Mouse (Mus musculus) neural tube, embryonic 13.5 days (tissue): ENCODE results near the gene Dlg2. TPM values are rescaled to one million over a fixed set of nuclear protein-coding genes. Genes with fewer than 3 reads are reported as not detected.

Experiments
- ATAC-seq: fragments of 200-750 bp; cut with Nextera tagmentation; 2 replicates; pipeline ENCODE4 v1.8.0; 2017; ENCODE audit warnings: low read depth, mild to moderate bottlenecking, moderate TSS enrichment, moderate library complexity
- H3K27ac ChIP-seq: fragments of 300-500 bp; sonication (generic); replicated peaks from 2 replicates; pipeline ENCODE4 v1.5.1; 2015; ENCODE audit warnings: moderate library complexity, mild to moderate bottlenecking, inconsistent platforms
- H3K27me3 ChIP-seq: fragments of 300-500 bp; sonication (generic); 2 replicates; pipeline ENCODE4 v1.6.1; 2015; ENCODE audit warnings: mild to moderate bottlenecking, inconsistent platforms
- H3K36me3 ChIP-seq: fragments of 300-500 bp; sonication (generic); 2 replicates; pipeline ENCODE4 v1.6.1; 2015; ENCODE audit warnings: mild to moderate bottlenecking, inconsistent platforms
- H3K4me1 ChIP-seq: fragments of 300-500 bp; sonication (generic); replicated peaks from 2 replicates; pipeline ENCODE4 v1.6.1; 2015; ENCODE audit warnings: inconsistent platforms
- H3K4me2 ChIP-seq: fragments of 300-500 bp; sonication (generic); 2 replicates; pipeline ENCODE4 v1.6.1; 2015; ENCODE audit warnings: inconsistent platforms, mild to moderate bottlenecking, moderate library complexity
- H3K4me3 ChIP-seq: fragments of 300-500 bp; sonication (generic); 2 replicates; pipeline ENCODE4 v1.5.1; 2015; ENCODE audit warnings: mild to moderate bottlenecking, inconsistent platforms
- H3K9ac ChIP-seq: fragments of 300-500 bp; sonication (generic); 2 replicates; pipeline ENCODE4 v1.6.1; 2015; ENCODE audit warnings: moderate library complexity, mild to moderate bottlenecking, inconsistent platforms
- H3K9me3 ChIP-seq: fragments of 300-500 bp; sonication (generic); 2 replicates; pipeline ENCODE4 v1.6.1; 2016; ENCODE audit warnings: inconsistent platforms
- WGBS: fragments of 180-500 bp; shearing (Covaris S2); methylation state at CpG from one replicate; pipeline ENCODE4 v1.1.7; 2015; 5-methylcytosine and 5-hydroxymethylcytosine counted together
- polyA plus RNA-seq: library from polyadenylated mRNA; unstranded; fragments of >200 nt; fragmentation: Nextera tagmentation; extraction: Ambion mirVana; gene quantifications from 2 replicates; pipeline ENCODE4 v1.2.1, GENCODE M21; 2015

The Dlg2 gene
- polyA plus RNA-seq, 1 experiment from 2014 or later: 13.9 TPM

GRCm38 (mm10) chr7:92442082-92442481 lies 1965.6 kb downstream of the Dlg2 start:
- ATAC-seq: no peak
- Histone ChIP-seq H3K9ac (no peak overlapping the region), H3K4me2 (no peak overlapping the region), H3K27me3 (no peaks in the 10 kb centered on the region), H3K27ac (no peak overlapping the region), H3K9me3 (no peaks in the 10 kb centered on the region), H3K36me3 (no peaks in the 10 kb centered on the region; the same call in 1 of the 2 replicates), H3K4me1 (peaks cover 3% of the 10 kb centered on the region), H3K4me3 (no peak overlapping the region)
- 81% methylated on average over 4 of the region's 4 CpGs for WGBS

GRCm38 (mm10) chr7:92447938-92448337 lies 1971.5 kb downstream of the Dlg2 start:
- WGBS: 73% methylated on average over 6 of the region's 6 CpGs
- H3K36me3 ChIP-seq: no peaks in the 10 kb centered on the region

DNA sequence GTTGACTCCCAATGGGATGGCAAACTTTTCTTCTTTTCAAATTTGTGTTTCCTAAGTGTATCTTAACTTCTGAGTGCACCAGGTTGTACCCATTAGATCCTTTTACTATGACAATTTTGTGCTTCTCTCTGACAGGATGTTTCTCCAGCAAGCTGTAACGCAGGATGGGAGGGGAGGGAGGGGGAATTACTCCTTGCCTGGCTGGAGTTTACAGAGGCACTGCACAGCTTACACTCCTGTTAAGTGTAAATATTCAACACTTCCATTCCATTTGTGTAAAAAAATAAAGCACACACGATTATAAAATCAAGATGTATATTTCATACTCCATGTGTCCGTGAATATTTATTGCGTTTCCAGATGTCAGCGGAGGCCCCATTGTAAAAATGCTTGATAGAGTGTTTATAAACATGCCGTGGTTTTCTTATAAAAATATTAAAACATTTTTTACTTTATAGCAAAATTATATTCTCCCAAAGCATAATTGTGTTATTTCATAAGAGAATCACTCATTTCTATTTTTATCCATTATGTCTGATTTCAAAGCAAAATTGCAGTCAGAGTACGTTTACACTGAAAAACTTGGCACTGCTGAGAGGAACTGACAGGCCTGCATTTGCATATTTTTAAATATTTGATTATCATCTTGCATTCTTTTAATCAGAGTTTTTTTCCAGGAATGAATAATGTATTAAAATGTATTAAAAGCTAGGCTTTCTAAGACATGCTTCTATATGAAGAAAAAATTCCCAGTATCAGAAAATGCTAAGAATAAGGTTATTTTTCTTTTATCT lies 1972.5 kb downstream of the Dlg2 start:
- no peaks in the 10 kb centered on the region for H3K27me3 ChIP-seq
- no peak overlapping the region for H3K9ac ChIP-seq
- no peaks in the 10 kb centered on the region for H3K36me3 ChIP-seq
- ATAC-seq: no peak
- no peak overlapping the region for H3K27ac ChIP-seq
- H3K4me1 ChIP-seq: no peaks in the 10 kb centered on the region
- no peak overlapping the region for H3K4me3 ChIP-seq
- H3K9me3 ChIP-seq: no peaks in the 10 kb centered on the region
- no peak overlapping the region for H3K4me2 ChIP-seq
- WGBS: 75% methylated on average over 7 of the region's 7 CpGs

More at GRCm38 (mm10) chr7:92447938-92448337, 1971.5 kb downstream of the Dlg2 start:
- H3K4me1 ChIP-seq: no peaks in the 10 kb centered on the region
- no peak overlapping the region for H3K4me3 ChIP-seq
- ATAC-seq: no peak
- H3K27me3 ChIP-seq: no peaks in the 10 kb centered on the region
- H3K27ac ChIP-seq: no peak overlapping the region
- H3K9me3 ChIP-seq: no peaks in the 10 kb centered on the region
- H3K4me2 ChIP-seq: no peak overlapping the region
- H3K9ac ChIP-seq: no peak overlapping the region

DNA sequence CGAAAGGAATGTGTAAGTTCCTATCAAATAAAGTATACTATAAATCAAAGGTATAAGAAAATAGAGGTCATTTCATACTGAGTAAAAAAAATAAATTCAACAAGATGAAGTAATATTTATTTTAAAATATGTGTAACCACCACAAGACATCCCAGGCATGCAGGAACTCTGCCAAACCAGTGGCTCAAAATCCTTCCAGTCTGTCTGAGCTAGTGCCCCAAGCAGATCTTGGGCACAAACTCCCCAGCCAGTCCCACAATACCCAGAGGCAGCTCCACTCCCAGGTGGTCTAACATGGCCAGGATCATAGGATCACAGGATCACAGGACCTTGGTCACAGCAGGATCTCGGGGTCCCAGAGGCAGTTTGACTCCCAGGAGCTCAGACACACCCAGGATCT lies 1977.7 kb downstream of the Dlg2 start:
- H3K4me2 ChIP-seq: no peak overlapping the region
- H3K4me3 ChIP-seq: no peak overlapping the region
- no peaks in the 10 kb centered on the region for H3K36me3 ChIP-seq
- no peak overlapping the region for H3K9ac ChIP-seq
- ATAC-seq: no peak
- H3K9me3 ChIP-seq: no peaks in the 10 kb centered on the region
- H3K4me1 ChIP-seq: no peaks in the 10 kb centered on the region
- 61% methylated on average over 2 of the region's 2 CpGs for WGBS
- H3K27me3 ChIP-seq: no peaks in the 10 kb centered on the region
- H3K27ac ChIP-seq: no peak overlapping the region

- H3K36me3 ChIP-seq: no peaks in the 10 kb centered on the region
- no peaks in the 10 kb centered on the region for H3K27me3 ChIP-seq
- ATAC-seq: no peak
- no peak overlapping the region for H3K27ac ChIP-seq
- no peak overlapping the region for H3K4me3 ChIP-seq
- H3K4me2 ChIP-seq: no peak overlapping the region
- no peaks in the 10 kb centered on the region for H3K9me3 ChIP-seq
- no peak overlapping the region for H3K9ac ChIP-seq
- WGBS: 64% methylated on average over 5 of the region's 5 CpGs
- no peaks in the 10 kb centered on the region for H3K4me1 ChIP-seq
Observed at GRCm38 (mm10) chr7:92455927-92456326, 1979.5 kb downstream of the Dlg2 start.

- Histone ChIP-seq H3K4me2 (no peak overlapping the region), H3K4me3 (no peak overlapping the region), H3K4me1 (no peaks in the 10 kb centered on the region), H3K9ac (no peak overlapping the region), H3K36me3 (no peaks in the 10 kb centered on the region), H3K27me3 (no peaks in the 10 kb centered on the region), H3K9me3 (no peaks in the 10 kb centered on the region), H3K27ac (no peak overlapping the region)
- 61% methylated on average over 4 of the region's 4 CpGs for WGBS
- no peak for ATAC-seq
Observed at GRCm38 (mm10) chr7:92457791-92458190, 1981.3 kb downstream of the Dlg2 start.

- Histone ChIP-seq H3K27ac (no peak overlapping the region), H3K36me3 (no peaks in the 10 kb centered on the region), H3K4me3 (no peak overlapping the region), H3K4me1 (no peaks in the 10 kb centered on the region), H3K9ac (no peak overlapping the region), H3K4me2 (no peak overlapping the region), H3K27me3 (no peaks in the 10 kb centered on the region), H3K9me3 (no peaks in the 10 kb centered on the region)
- ATAC-seq: no peak
- WGBS: 88% methylated on average over 4 of the region's 4 CpGs
Observed at GRCm38 (mm10) chr7:92458308-92458707, 1981.8 kb downstream of the Dlg2 start.

DNA sequence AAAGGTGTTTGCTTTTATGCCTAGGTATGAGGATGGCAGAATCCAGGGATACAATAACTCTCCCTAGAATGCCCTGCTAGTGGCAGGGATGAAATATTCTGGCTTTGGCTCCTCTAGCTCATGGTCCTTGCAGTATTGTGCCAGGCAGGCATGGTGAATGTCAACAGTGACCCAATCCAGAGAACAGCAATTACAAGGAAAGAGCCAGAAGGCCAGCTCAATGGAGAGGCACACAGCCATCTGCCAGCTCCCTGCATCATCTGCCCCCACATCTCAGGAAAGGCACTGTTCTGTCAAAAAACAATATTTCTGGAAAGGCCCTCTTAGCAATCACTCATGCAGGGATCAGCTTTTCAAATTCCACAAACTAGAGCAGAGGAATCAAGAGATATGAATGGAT lies 1984.1 kb downstream of the Dlg2 start:
- H3K4me1 ChIP-seq: no peaks in the 10 kb centered on the region
- no peaks in the 10 kb centered on the region for H3K36me3 ChIP-seq
- no peaks in the 10 kb centered on the region for H3K27me3 ChIP-seq
- ATAC-seq: no peak
- no peak overlapping the region for H3K27ac ChIP-seq
- no peak overlapping the region for H3K9ac ChIP-seq
- H3K4me3 ChIP-seq: no peak overlapping the region
- no peaks in the 10 kb centered on the region for H3K9me3 ChIP-seq
- H3K4me2 ChIP-seq: no peak overlapping the region

GRCm38 (mm10) chr7:92461256-92461655 lies 1984.8 kb downstream of the Dlg2 start:
- H3K27ac ChIP-seq: no peak overlapping the region
- 74% methylated on average over 3 of the region's 3 CpGs for WGBS
- H3K9me3 ChIP-seq: no peaks in the 10 kb centered on the region
- no peak for ATAC-seq
- no peaks in the 10 kb centered on the region for H3K27me3 ChIP-seq
- H3K4me1 ChIP-seq: no peaks in the 10 kb centered on the region
- H3K9ac ChIP-seq: no peak overlapping the region
- no peaks in the 10 kb centered on the region for H3K36me3 ChIP-seq
- no peak overlapping the region for H3K4me3 ChIP-seq
- H3K4me2 ChIP-seq: no peak overlapping the region

DNA sequence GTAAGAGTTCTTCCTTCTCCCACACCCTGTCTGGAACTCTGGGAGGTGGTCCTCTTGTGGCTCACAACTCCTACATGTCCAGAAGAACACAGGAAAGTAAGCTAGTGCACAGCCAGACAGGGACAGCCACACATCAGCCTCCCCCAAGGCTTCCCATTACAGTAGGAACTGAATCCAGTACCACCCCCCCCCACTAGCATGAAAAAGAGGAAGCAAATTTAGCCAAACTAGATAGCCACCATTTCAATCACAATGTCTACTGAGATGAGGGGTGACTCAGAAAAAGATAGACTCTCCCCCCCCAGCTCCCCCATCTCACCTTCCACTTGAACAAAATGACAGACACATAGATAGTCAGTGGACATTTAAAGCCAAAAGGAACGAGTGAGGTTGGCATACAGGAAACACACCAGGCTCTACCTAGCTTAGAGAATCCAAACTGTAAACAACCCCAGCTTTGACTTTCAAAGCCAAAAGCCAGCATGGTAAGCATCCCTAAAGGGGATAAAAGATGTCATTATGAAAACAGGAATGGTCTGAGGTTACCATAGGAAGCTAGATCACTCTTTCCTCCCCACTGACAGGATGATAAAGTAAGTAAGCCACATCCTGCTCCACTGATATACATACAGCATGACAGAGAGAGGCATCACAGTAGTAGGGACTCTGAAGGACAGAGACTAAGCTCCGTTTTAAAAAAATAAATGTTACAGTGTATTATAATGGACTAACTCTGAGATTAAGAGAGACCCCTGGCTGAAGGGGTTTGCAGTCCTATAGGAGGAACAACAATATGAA lies 1986.8 kb downstream of the Dlg2 start:
- Histone ChIP-seq H3K9me3 (no peaks in the 10 kb centered on the region), H3K9ac (no peak overlapping the region), H3K4me1 (no peaks in the 10 kb centered on the region), H3K4me2 (no peak overlapping the region), H3K36me3 (no peaks in the 10 kb centered on the region), H3K27ac (no peak overlapping the region), H3K27me3 (no peaks in the 10 kb centered on the region), H3K4me3 (no peak overlapping the region)
- ATAC-seq: no peak
- 79% methylated on average over 2 of the region's 2 CpGs for WGBS

DNA sequence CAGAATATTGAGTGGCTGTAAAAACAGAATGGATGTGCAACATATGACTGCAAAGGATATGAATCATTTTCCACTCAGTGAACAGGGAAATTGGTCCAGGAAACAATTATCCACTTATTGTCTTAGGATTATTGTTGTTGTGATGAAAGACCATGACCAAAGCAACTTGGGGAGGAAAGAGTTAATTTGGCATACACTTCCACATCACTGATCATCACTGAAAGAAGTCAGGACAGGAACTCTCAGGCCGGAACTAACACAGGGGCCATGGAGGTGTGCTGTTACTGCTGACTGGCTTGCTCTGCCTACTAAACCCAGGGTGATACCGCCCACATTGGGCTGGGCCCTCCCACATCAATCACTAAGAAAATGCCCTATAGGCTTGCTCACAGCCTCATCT lies 1987.8 kb downstream of the Dlg2 start:
- H3K27me3 ChIP-seq: no peaks in the 10 kb centered on the region
- H3K36me3 ChIP-seq: no peaks in the 10 kb centered on the region
- ATAC-seq: no peak
- 30% methylated on average over 2 of the region's 2 CpGs for WGBS
- H3K9me3 ChIP-seq: no peaks in the 10 kb centered on the region
- H3K4me2 ChIP-seq: no peak overlapping the region
- no peak overlapping the region for H3K4me3 ChIP-seq
- H3K9ac ChIP-seq: no peak overlapping the region
- no peak overlapping the region for H3K27ac ChIP-seq
- no peaks in the 10 kb centered on the region for H3K4me1 ChIP-seq

DNA sequence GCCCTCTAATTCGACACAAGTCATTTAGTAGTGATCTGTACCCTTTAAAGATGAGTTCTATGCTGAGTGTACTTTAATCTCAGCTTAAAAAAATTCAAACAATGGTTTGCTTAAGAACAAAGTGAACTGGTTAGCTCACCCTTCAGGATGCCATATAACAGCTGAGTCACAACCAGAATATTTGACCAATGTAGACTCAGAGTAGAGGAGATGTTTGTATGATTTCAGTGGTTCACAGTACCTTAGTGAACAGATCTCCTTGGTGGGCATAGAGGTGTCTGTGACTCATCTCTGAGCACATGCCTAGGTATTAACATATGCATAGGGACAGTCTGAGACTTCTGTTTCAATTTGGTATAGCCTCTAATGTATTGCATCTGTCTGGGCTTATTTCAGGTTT lies 2002.7 kb downstream of the Dlg2 start:
- 77% methylated on average over 1 of the region's 1 CpGs for WGBS

More for the DNA sequence above, 2002.7 kb downstream of the Dlg2 start:
- no peak overlapping the region for H3K4me2 ChIP-seq
- no peaks in the 10 kb centered on the region for H3K27me3 ChIP-seq
- no peaks in the 10 kb centered on the region for H3K9me3 ChIP-seq
- no peaks in the 10 kb centered on the region for H3K4me1 ChIP-seq
- H3K9ac ChIP-seq: no peak overlapping the region
- ATAC-seq: no peak
- no peak overlapping the region for H3K4me3 ChIP-seq
- no peak overlapping the region for H3K27ac ChIP-seq
- no peaks in the 10 kb centered on the region for H3K36me3 ChIP-seq
